Mouse (Mus musculus) gastrocnemius, postnatal 4 days (tissue): ENCODE data around the gene Kcnmb2. TPM values are rescaled to one million over a fixed set of nuclear protein-coding genes. Genes with fewer than 3 reads are reported as not detected.
A peak's percentile ranks its signal among the peaks of the same experiment; 100 is the strongest.

ENCODE experiments used
- DNase-seq, 2 experiments: peaks; one replicate each; pipeline ENCODE4 v3.0.0; 2021 to 2022; ENCODE audit warnings: low spot score in 2 of 2, mixed read lengths in 2 of 2
- long read RNA-seq, 2 experiments: library from polyadenylated mRNA; stranded (forward); transcript quantifications; one replicate each; pipeline ENCODE4 v2.0.0; 2021
- total RNA-seq, 2 experiments: library from RNA; stranded (reverse); gene quantifications; 2 replicates each; pipeline ENCODE4 v1.2.3; 2021

Kcnmb2 gene
- total RNA-seq: under 1 TPM in 1 of 2 experiments, not detected in 1; 0.17 TPM
- long read RNA-seq, experiment 1: 0 reads
- long read RNA-seq, experiment 2: 0 reads

- DNase-seq: no peak
Observed at GRCm38 (mm10) chr3:31902504-31903330, at the start of gene Kcnmb2. Gene Kcnmb2, plus strand, starts transcription at chr3:31902507.

DNA sequence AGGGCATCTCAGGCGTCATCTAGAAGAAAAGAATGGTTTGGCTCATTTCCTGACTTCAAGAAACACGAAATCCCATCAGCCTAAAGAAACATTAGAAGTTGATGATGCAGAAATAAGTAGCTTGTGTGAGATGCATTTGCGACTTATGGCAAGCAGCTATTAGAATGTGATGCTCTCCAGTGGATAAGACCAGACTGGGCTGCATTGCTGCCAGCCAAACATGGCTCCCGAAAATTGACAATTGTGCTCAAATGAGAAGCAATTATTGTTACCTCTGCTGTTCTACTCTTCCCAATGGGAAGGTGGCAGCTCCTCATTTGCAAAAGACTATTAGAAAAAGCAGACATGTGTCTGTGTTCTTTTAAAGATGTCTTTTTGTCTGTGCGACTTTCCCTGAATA is 38.8 kb upstream of the Kcnmb2 start:
- no peak for DNase-seq

GRCm38 (mm10) chr3:31864070-31864469 is 38.2 kb upstream of the Kcnmb2 start:
- DNase-seq: no peak

GRCm38 (mm10) chr3:31871461-31871860 is 30.8 kb upstream of the Kcnmb2 start:
- DNase-seq: no peak

DNA sequence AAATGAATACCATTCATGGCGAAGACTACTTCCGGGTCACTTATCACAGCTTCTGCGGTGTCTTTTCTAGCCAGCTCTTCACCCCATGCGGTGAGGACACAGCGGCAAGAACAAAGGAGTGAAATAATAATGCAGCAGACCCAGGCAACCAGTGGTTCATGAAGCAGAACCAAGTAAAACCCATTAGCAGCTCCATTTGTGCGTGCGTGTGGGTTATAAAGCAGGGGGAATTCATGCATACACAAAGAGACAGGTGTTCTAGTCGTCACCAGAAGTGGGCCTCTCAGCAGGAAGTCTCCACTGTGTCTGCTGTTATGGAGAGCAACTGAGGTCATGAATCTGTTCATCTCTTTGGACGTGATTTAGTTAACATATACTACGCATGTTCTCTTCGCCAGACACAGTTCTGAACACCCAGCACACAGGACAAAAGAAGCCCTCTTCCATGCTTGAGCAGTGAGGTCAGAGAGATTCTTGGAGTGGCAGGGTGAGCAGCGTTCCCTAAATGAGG is 19.6 kb upstream of the Kcnmb2 start:
- DNase-seq: no peak

GRCm38 (mm10) chr3:31892653-31893052 is 9.7 kb upstream of the Kcnmb2 start:
- no peak for DNase-seq

DNA sequence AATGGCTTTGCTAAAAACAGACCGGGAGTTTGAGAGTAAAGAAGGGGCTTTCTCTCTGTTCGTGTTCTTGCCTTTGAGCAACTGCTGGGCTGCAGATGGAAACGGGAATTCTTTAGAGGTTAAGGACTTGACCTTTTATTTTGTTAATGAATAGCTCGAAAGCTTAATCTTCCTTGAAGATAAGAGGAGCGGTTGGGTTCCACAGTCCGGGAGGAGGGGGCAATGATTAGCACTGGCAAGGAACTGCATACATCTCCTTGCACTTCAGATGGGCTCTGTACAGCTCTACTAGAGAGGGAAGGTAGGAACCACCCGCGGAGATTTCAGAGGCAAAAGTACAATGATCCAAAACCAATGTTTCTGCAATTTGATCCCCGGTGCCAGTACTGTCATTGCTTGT is 1.2 kb downstream of the Kcnmb2 start:
- no peak for DNase-seq

DNA sequence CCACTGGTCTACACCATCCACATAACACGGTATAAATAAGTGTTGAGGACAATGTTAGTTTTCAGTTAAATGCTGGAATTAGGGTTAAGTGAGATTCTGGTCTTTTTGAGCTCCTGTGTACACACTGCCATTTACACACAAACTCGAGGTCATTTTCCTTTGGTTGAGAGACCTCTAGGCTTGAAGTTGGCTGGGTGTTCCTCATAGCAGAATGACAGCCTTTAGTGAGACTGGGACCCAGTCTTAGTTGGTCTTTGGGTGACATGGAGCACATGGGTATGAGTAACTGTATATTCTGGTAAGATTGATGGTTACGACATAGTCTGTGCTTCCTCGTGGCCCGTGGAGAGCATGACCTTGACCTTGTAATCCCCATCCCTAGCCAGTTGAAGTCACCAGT is 1.8 kb downstream of the Kcnmb2 start:
- no peak for DNase-seq

DNA sequence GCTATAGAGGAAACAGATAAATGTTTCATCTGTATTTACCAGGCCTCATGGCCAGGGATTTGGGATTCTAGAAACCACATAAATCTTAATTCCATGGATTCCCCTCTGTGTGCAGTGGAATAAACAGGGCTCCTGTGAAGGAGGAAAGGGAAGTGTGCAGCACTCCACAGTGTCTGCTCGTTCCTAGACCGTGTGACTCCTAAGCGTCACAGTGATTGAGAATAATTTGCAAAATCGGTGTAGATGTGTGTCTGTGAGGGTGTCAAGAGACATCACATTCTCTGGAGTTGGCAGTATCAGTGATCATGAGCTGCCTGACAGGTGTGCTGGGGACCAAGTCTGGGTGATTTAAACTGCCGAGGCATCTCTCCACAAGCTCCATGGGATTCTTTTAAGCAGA is 8.9 kb downstream of the Kcnmb2 start:
- DNase-seq: no peak

DNA sequence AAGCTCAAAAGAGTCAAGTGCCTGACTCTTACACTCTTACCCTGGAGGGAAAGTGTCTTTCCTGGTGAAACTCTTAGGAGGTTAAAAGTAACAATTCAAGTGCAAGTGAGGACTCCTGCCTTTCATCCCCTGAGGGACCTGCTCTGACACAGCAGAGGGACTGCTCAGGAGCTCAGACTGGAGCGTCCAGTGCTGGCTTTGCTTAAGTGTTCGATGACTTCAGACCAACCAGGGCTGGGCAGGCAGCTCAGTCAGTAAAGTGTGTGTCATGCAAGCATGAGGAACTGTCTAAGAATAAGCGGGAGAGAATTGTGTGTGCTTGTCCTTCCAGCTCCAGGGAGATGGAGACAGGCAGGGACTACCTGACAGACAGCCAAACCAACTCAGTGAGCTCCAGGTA is 9.4 kb downstream of the Kcnmb2 start:
- no peak for DNase-seq

DNA sequence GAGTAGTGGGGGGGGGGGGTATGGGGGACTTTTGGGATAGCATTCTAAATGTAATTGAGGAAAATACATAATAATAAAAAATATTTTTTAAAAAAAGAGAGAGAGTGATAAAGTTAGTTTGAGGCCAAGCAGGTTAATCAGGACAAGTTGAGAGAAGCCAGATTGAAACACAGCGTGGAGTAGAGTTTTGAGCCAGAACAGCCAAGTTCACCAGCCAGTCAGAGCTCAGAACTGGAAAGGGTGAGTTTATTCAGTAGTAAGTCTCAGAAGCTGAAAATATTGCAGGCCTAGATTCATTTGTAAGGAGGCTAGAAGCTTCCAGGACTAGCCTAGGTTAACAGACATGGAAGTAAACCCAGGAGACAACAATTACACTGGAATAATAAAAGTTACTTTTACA is 26.2 kb downstream of the Kcnmb2 start:
- no peak for DNase-seq

DNA sequence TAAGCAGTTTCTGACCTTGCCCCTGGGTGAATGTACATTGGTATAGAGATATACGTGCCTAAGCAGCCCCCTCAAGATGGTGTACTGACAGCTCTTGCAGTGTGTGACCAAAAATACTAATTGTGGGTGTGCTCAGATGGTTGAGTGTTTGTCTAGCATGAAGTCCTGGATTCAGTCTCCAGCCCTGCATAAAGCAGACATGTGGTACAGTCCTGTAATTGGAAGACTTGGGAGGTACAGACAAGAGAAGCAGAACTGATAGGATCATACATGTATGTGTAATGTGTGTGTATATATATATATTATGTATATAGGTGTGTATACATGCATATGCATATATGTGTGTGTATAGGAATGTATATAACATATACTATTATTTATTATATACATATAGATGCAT is 32.4 kb downstream of the Kcnmb2 start:
- DNase-seq: no peak

DNA sequence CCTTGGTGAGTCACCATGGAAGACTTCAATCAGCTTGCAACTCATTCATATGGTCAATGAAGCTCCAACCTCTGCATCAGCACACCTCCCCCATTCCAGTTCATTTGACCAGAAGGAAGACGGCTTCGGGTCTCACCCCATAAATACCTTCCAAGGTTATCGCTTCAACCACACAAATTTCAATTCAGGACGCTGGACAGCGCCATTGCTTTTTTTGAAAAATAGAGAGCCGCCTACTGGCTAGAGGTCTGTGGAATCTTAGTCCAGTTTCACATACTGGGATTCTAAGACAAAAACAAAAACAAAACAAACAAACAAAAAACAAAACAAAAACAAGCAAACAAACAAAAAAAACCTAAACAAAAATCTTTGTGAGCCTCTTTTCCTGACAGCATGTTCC is 39.2 kb downstream of the Kcnmb2 start:
- DNase-seq: peak in 1 of 2 experiments; percentile 10

- no peak for DNase-seq
Observed at GRCm38 (mm10) chr3:31954213-31954612, 51.9 kb downstream of the Kcnmb2 start.

GRCm38 (mm10) chr3:31955004-31955403 is 52.7 kb downstream of the Kcnmb2 start:
- DNase-seq: no peak

- DNase-seq: no peak
Observed at GRCm38 (mm10) chr3:31959821-31960220, 57.5 kb downstream of the Kcnmb2 start.

- no peak for DNase-seq
Observed at GRCm38 (mm10) chr3:31961175-31961574, 58.9 kb downstream of the Kcnmb2 start.

- DNase-seq: no peak
Observed at GRCm38 (mm10) chr3:31963076-31963475, 60.8 kb downstream of the Kcnmb2 start.

DNA sequence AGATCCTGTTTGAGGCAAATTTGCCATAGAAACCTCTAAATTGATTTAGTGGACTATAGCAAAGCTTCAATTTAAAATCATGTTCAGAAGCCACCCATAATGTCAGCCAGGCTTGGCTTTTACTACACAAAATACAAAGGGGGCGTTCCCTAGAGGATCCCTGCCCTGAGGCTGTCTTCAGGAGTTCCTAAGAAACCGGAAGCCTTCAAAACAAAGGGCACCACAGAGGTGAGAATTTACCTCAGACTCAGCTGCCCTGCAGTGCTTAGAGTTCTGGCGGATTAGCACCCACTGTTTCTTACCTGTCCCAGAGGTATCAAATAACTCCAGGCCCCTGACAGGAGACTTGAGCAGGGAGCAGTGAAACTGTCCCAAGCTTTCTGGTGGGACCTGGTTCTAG is 77.4 kb downstream of the Kcnmb2 start:
- no peak for DNase-seq

- no peak for DNase-seq
Observed at GRCm38 (mm10) chr3:31982444-31982843, 80.1 kb downstream of the Kcnmb2 start.

- DNase-seq: no peak
Observed at GRCm38 (mm10) chr3:31985103-31985502, 82.8 kb downstream of the Kcnmb2 start.

- no peak for DNase-seq
Observed at GRCm38 (mm10) chr3:31991526-31992045, 89.3 kb downstream of the Kcnmb2 start.

DNA sequence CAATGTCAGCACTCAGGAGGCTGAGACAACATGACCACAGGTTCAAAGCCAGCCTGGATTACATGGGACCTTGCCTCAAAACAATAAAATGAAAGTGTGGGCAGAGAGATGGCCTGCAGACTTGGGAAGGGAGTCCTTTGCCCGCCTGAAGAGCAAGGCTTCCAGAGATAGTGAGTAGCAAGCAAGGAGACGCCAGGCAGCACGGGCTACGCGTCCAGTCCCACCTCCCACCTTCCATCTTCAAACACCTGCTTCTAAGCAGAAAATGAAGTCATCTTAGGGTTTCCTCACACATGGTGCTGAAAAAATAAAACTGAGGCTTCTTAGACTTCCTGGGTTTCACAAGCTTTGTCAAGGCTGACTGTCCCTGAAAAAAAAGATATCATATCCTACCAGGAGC is 109.3 kb downstream of the Kcnmb2 start:
- no peak for DNase-seq
